Mouse (Mus musculus) C2C12 (cell line): ENCODE data around the gene Smc6.

Experiments
- CTCF ChIP-seq: IDR thresholded peaks from one replicate; pipeline ENCODE4 v1.5.1; 2011; ENCODE audit not compliant: control insufficient read depth, insufficient read depth, insufficient read length
- MYOD1 ChIP-seq: IDR thresholded peaks from one replicate; pipeline ENCODE4 v1.6.1; 2011; ENCODE audit warnings: low read depth; ENCODE audit not compliant: control insufficient read depth, insufficient read length
- USF1 ChIP-seq: IDR thresholded peaks from one replicate; pipeline ENCODE4 v1.6.1; 2011; ENCODE audit warnings: low read depth, mild to moderate bottlenecking, control low read depth, moderate library complexity

GRCm38 (mm10) chr12:11250322-11250721, 15.4 kb upstream of the Smc6 start:
- TF ChIP-seq MYOD1 (no peak), CTCF (no peak), USF1 (no peak)
